Mouse (Mus musculus) megakaryocyte-erythroid progenitor cell, adult 5 weeks (primary cell): ENCODE measurements around the gene Olfr1189. TPM values are rescaled to one million over a fixed set of nuclear protein-coding genes. Genes with fewer than 3 reads are reported as not detected.

ENCODE experiments used
- polyA plus RNA-seq: library from polyadenylated mRNA; stranded (reverse); fragments of >175 nt; gene quantifications from 2 replicates; pipeline ENCODE4 v1.2.3, GENCODE M21; 2012

Gene Olfr1189
- not detected in 2 replicates for polyA plus RNA-seq

DNA sequence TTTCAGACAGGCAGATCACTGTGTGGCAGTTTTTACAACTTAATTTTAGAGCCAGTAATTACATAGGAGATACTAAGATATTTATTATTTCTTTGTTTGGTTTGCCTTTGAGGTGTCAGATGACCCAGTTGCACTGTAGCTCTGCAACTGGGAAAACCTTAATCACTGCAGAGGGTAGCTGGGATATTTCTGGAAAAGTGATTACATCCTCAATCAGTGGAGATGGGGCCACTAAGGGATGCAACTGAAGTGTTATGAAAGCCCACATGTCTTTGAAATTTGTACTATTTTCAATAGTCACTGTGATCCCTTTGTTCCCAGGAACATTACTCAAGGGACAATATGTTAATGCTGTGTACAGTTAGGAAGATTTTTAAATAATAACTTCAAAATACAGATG, at the start of gene Olfr1189:
Gene Olfr1189, plus strand, starts transcription at position 301 of the 400 bp plus-strand sequence.

GRCm38 (mm10) chr2:88556635-88557034, 29.6 kb upstream of the Olfr1189 start, which contains the start of gene Olfr1188:
Gene Olfr1188 (plus strand): TSS chr2:88556935.

DNA sequence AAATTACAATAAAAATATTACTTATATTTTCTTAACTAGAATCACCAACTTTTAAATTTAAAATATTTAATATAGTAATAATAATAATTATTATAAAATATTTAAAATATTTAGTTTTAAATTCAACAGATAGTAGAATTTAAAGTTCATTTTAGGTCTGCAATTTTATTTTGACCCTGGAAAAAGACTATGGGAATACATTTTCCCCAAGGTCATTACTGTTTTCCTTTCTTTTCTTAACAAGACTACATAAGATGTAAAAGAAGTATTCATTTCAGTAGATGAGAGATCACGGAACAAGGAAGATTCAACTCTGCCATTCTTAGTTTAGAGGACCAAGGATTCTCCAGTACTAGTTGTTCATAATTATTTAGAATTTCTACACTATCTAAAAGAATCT, 54.0 kb downstream of the Olfr1189 start, which contains the start of gene Olfr1191-ps1:
Gene Olfr1191-ps1, plus strand, starts transcription at position 301 of the 400 bp plus-strand sequence.

Other genes starting within 250 kb of the Olfr1189 start
- not detected in 2 replicates for gene Olfr1176, start 249.7 kb upstream of the Olfr1189 start, polyA plus RNA-seq
- gene Olfr1177-ps, start 240.0 kb upstream of the Olfr1189 start, polyA plus RNA-seq = not detected in 2 replicates
- not detected in 2 replicates for gene Olfr1178, start 199.4 kb upstream of the Olfr1189 start, polyA plus RNA-seq
- not detected in 2 replicates for gene Olfr1179, start 180.0 kb upstream of the Olfr1189 start, polyA plus RNA-seq
- not detected in 2 replicates for gene Olfr1180, start 167.3 kb upstream of the Olfr1189 start, polyA plus RNA-seq
- gene Olfr1181, start 160.3 kb upstream of the Olfr1189 start, polyA plus RNA-seq = not detected in 2 replicates
- not detected in 2 replicates for gene Gm13757, start 137.3 kb upstream of the Olfr1189 start, polyA plus RNA-seq
- not detected in 2 replicates for gene Olfr1183, start 131.6 kb upstream of the Olfr1189 start, polyA plus RNA-seq
- not detected in 2 replicates for gene Olfr1184, start 102.9 kb upstream of the Olfr1189 start, polyA plus RNA-seq
- not detected in 2 replicates for gene Olfr1185-ps1, start 93.1 kb upstream of the Olfr1189 start, polyA plus RNA-seq
- not detected in 2 replicates for gene Olfr1186, start 67.9 kb upstream of the Olfr1189 start, polyA plus RNA-seq
- not detected in 2 replicates for gene Olfr1188, start 29.5 kb upstream of the Olfr1189 start, polyA plus RNA-seq
- gene Olfr1191-ps1, start 54.1 kb downstream of the Olfr1189 start, polyA plus RNA-seq = not detected in 2 replicates
- gene Olfr1192-ps1, start 62.1 kb downstream of the Olfr1189 start, polyA plus RNA-seq = not detected in 2 replicates
- gene Olfr1193, start 89.2 kb downstream of the Olfr1189 start, polyA plus RNA-seq = not detected in 2 replicates
- not detected in 2 replicates for gene Olfr1195, start 102.7 kb downstream of the Olfr1189 start, polyA plus RNA-seq
- not detected in 2 replicates for gene Olfr1196, start 118.1 kb downstream of the Olfr1189 start, polyA plus RNA-seq
- gene Olfr1197, start 145.9 kb downstream of the Olfr1189 start, polyA plus RNA-seq = not detected in 2 replicates
- gene Olfr1198, start 164.9 kb downstream of the Olfr1189 start, polyA plus RNA-seq = not detected in 2 replicates
- not detected in 2 replicates for gene Olfr1199, start 174.0 kb downstream of the Olfr1189 start, polyA plus RNA-seq
- gene Olfr1200, start 184.0 kb downstream of the Olfr1189 start, polyA plus RNA-seq = 0.01 TPM in 1 of 2 replicates, not detected in the other
- gene Olfr1201, start 206.6 kb downstream of the Olfr1189 start, polyA plus RNA-seq = not detected in 2 replicates
- gene Olfr1202, start 228.0 kb downstream of the Olfr1189 start, polyA plus RNA-seq = not detected in 2 replicates
- gene Olfr1205, start 243.3 kb downstream of the Olfr1189 start, polyA plus RNA-seq = not detected in 2 replicates